Mouse (Mus musculus): ENCODE measurements around the gene Zfp972.
"Not testable (repeated sequence)": the region's sequence is repeated elsewhere in the genome, so short reads cannot be mapped to it uniquely, and the experiment has no call there.

DNA sequence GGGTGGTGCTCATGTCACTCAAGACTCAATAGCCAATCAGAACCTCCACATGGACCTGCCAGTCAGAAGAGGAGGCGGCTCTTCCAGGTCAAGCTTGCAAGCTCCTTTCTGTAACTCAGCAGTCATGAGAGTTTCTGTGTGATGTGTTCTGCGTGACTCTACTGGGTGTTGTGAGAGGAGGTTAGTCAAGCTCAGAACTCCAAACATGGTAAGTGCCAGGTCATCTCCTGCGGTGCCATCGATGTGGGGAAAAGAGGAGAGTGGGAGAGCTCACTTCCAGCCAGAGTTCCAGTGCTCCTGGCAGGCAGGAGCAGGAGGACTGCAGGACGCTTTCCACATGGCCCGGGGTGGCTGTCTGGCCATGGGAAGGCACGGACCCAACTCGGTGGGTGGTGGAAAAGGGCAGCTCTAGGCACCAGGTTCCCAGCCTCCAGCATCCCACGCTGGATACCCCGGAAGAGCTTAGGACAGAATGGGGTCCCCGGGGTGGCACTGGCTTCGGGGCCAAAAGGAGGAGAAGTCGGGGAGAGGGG lies 28.3 kb downstream of the Zfp972 start, which contains the start of gene Gm14327:
- not testable (repeated sequence) for TF ChIP-seq HCFC1 (IDR thresholded peaks at IDR 0.05; ENCODE audit: borderline replicate concordance, insufficient read depth, low read length); ZC3H11A (IDR thresholded peaks at IDR 0.05; ENCODE audit: borderline replicate concordance, low read depth, low read length)

All from ES-E14 (cell line).